Mouse (Mus musculus): Measurements from ENCODE around the gene Mapkapk5. TPM values are rescaled to one million over a fixed set of nuclear protein-coding genes. Genes with fewer than 3 reads are reported as not detected.

Mapkapk5 gene
- total and polyA plus RNA-seq, 2 experiments from 2014 or later, result 45.8 to 78.0 TPM

GRCm38 (mm10) chr5:121493305-121493704 lies 52.4 kb downstream of the Mapkapk5 start:
- Histone ChIP-seq H3K27me3 (ENCODE audit: insufficient read depth, low read length) (no peaks in the 10 kb centered on the region), H3K27ac (ENCODE audit: low read depth, low read length) (no peak overlapping the region), H3K4me1 (ENCODE audit: insufficient read depth, low read length) (no peaks in the 10 kb centered on the region), H3K4me3 (ENCODE audit: low read depth, low read length) (no peak overlapping the region), H3K4me2 (ENCODE audit: low read depth, low read length, poor library complexity, severe bottlenecking) (no peak overlapping the region), H3K9ac (replicated peaks; ENCODE audit: low read length, poor library complexity, severe bottlenecking) (no peak overlapping the region), H3K9me3 (ENCODE audit: low read length) (no peaks in the 10 kb centered on the region), H3K36me3 (ENCODE audit: insufficient read depth, low read length) (no peaks in the 10 kb centered on the region)
- DNase-seq (ENCODE audit: low spot score), result no peak
- no peak for TF ChIP-seq CTCF (IDR thresholded peaks at IDR 0.05)
- no peak for ATAC-seq (ENCODE audit: low FRiP score)
- 80% methylated on average over 8 of the region's 8 CpGs for WGBS

DNA sequence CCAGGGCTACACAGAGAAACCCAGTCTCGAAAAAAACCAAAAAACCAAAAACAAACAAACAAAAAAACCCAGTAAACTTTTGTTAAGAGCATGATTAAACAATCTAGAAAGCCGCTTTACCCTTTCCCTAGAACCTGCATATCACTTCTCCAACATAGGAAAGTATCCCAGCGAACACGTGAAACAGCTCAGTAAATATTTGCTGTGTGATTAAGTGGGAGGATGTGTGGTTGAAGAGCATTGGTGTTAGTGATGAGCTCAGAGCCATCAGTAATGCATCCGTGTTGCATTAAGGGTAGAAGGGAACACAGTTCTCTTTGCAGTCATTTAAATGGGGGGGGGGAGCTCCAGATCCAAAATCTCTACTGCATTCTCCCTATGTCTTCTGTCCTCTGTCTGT lies 60.9 kb downstream of the Mapkapk5 start:
- no peaks in the 10 kb centered on the region for H3K36me3 ChIP-seq (ENCODE audit: insufficient read depth, low read length)
- no peak for TF ChIP-seq CTCF (IDR thresholded peaks at IDR 0.05)
- no peak for DNase-seq (ENCODE audit: low spot score)
- no peak overlapping the region for H3K4me3 ChIP-seq (ENCODE audit: low read depth, low read length)
- no peaks in the 10 kb centered on the region for H3K27me3 ChIP-seq (ENCODE audit: insufficient read depth, low read length)
- no peak overlapping the region for H3K9ac ChIP-seq (replicated peaks; ENCODE audit: low read length, poor library complexity, severe bottlenecking)
- H3K4me1 ChIP-seq (ENCODE audit: insufficient read depth, low read length), result no peaks in the 10 kb centered on the region
- no peak for ATAC-seq (ENCODE audit: low FRiP score)
- WGBS, result 83% methylated on average over 5 of the region's 5 CpGs
- no peak overlapping the region for H3K4me2 ChIP-seq (ENCODE audit: low read depth, low read length, poor library complexity, severe bottlenecking)
- H3K9me3 ChIP-seq (ENCODE audit: low read length), result no peaks in the 10 kb centered on the region
- no peak overlapping the region for H3K27ac ChIP-seq (ENCODE audit: low read depth, low read length)

DNA sequence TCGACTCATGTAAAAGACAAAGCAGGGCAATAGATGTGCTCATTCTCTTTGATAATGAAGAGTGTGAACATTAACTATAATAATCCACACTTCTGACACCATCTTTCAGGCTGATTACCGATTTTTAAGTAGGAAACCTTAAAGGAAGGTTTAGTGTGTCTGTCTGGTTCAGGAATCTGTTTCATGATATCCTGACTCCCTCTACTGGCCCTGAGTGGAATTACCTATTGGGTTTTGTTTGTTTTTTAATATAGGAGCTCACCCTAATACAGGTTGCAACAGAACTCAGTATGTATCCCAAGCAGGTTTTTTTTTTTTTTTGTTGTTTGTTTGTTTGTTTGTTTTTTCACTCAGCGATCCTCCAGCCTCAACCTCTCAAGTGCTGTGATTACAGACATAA lies 68.0 kb downstream of the Mapkapk5 start:
- Histone ChIP-seq H3K36me3 (ENCODE audit: insufficient read depth, low read length) (no peaks in the 10 kb centered on the region), H3K4me2 (ENCODE audit: low read depth, low read length, poor library complexity, severe bottlenecking) (no peak overlapping the region), H3K9ac (replicated peaks; ENCODE audit: low read length, poor library complexity, severe bottlenecking) (no peak overlapping the region), H3K4me3 (ENCODE audit: low read depth, low read length) (no peak overlapping the region), H3K27me3 (ENCODE audit: insufficient read depth, low read length) (no peaks in the 10 kb centered on the region), H3K27ac (ENCODE audit: low read depth, low read length) (no peak overlapping the region), H3K9me3 (ENCODE audit: low read length) (no peaks in the 10 kb centered on the region), H3K4me1 (ENCODE audit: insufficient read depth, low read length) (no peaks in the 10 kb centered on the region)
- WGBS, result 33% methylated on average over 3 of the region's 3 CpGs
- peak; percentile 85 for TF ChIP-seq CTCF (IDR thresholded peaks at IDR 0.05)
- DNase-seq (ENCODE audit: low spot score), result peak; percentile 86
- ATAC-seq (ENCODE audit: low FRiP score), result no peak

- ATAC-seq (ENCODE audit: low FRiP score), result no peak
- Histone ChIP-seq H3K4me3 (ENCODE audit: low read depth, low read length) (no peak overlapping the region), H3K9ac (replicated peaks; ENCODE audit: low read length, poor library complexity, severe bottlenecking) (no peak overlapping the region), H3K4me2 (ENCODE audit: low read depth, low read length, poor library complexity, severe bottlenecking) (no peak overlapping the region), H3K4me1 (ENCODE audit: insufficient read depth, low read length) (no peaks in the 10 kb centered on the region), H3K9me3 (ENCODE audit: low read length) (no peaks in the 10 kb centered on the region), H3K27ac (ENCODE audit: low read depth, low read length) (no peak overlapping the region), H3K27me3 (ENCODE audit: insufficient read depth, low read length) (no peaks in the 10 kb centered on the region), H3K36me3 (ENCODE audit: insufficient read depth, low read length) (no peaks in the 10 kb centered on the region)
- no peak for TF ChIP-seq CTCF (IDR thresholded peaks at IDR 0.05)
- DNase-seq (ENCODE audit: low spot score), result no peak
- WGBS, result 89% methylated on average over 1 of the region's 1 CpGs
Measured at GRCm38 (mm10) chr5:121476040-121476439, 69.7 kb downstream of the Mapkapk5 start.

Other genes with a start within 250 kb of the Mapkapk5 start
- gene Trafd1, start 160.3 kb downstream of the Mapkapk5 start, total RNA-seq (2014; rRNA removed), result 98.2 and 110 TPM in 2 replicates
- gene Trafd1, start 160.3 kb downstream of the Mapkapk5 start, polyA plus RNA-seq (2015; fragmentation: Nextera tagmentation; extraction: Ambion mirVana), result 119 and 124 TPM in 2 replicates
- gene Naa25, start 148.0 kb downstream of the Mapkapk5 start, total RNA-seq (2014; rRNA removed), result 41.8 and 45.1 TPM in 2 replicates
- gene Naa25, start 148.0 kb downstream of the Mapkapk5 start, polyA plus RNA-seq (2015; fragmentation: Nextera tagmentation; extraction: Ambion mirVana), result 37.8 and 42.1 TPM in 2 replicates
- 0.66 and 4.6 TPM in 2 replicates for gene Tmem116, start 94.0 kb downstream of the Mapkapk5 start, total RNA-seq (2014; rRNA removed)
- 2.0 and 2.5 TPM in 2 replicates for gene Tmem116, start 94.0 kb downstream of the Mapkapk5 start, polyA plus RNA-seq (2015; fragmentation: Nextera tagmentation; extraction: Ambion mirVana)
- 70.8 and 86.6 TPM in 2 replicates for gene Erp29, start 93.4 kb downstream of the Mapkapk5 start, total RNA-seq (2014; rRNA removed)
- gene Erp29, start 93.4 kb downstream of the Mapkapk5 start, polyA plus RNA-seq (2015; fragmentation: Nextera tagmentation; extraction: Ambion mirVana), result 187 and 202 TPM in 2 replicates
- not detected in 2 replicates for gene Adam1b, start 42.5 kb downstream of the Mapkapk5 start, total RNA-seq (2014; rRNA removed)
- gene Adam1b, start 42.5 kb downstream of the Mapkapk5 start, polyA plus RNA-seq (2015; fragmentation: Nextera tagmentation; extraction: Ambion mirVana), result not detected in 2 replicates
- 17.0 and 21.0 TPM in 2 replicates for gene Adam1a, start 423 bp downstream of the Mapkapk5 start, total RNA-seq (2014; rRNA removed)
- gene Adam1a, start 423 bp downstream of the Mapkapk5 start, polyA plus RNA-seq (2015; fragmentation: Nextera tagmentation; extraction: Ambion mirVana), result 1.8 and 2.4 TPM in 2 replicates
- gene Gm42878, start 423 bp downstream of the Mapkapk5 start, total RNA-seq (2014; rRNA removed), result 0.71 TPM in 1 of 2 replicates, not detected in the other
- gene Gm42878, start 423 bp downstream of the Mapkapk5 start, polyA plus RNA-seq (2015; fragmentation: Nextera tagmentation; extraction: Ambion mirVana), result not detected in 2 replicates
- 104 TPM in 2 replicates for gene Aldh2, start 47.9 kb upstream of the Mapkapk5 start, total RNA-seq (2014; rRNA removed)
- 139 and 147 TPM in 2 replicates for gene Aldh2, start 47.9 kb upstream of the Mapkapk5 start, polyA plus RNA-seq (2015; fragmentation: Nextera tagmentation; extraction: Ambion mirVana)
- gene Acad12, start 73.0 kb upstream of the Mapkapk5 start, total RNA-seq (2014; rRNA removed), result 2.0 and 2.1 TPM in 2 replicates
- 1.8 and 2.1 TPM in 2 replicates for gene Acad12, start 73.0 kb upstream of the Mapkapk5 start, polyA plus RNA-seq (2015; fragmentation: Nextera tagmentation; extraction: Ambion mirVana)
- gene Acad10, start 114.6 kb upstream of the Mapkapk5 start, total RNA-seq (2014; rRNA removed), result 1.7 TPM in 2 replicates
- gene Acad10, start 114.6 kb upstream of the Mapkapk5 start, polyA plus RNA-seq (2015; fragmentation: Nextera tagmentation; extraction: Ambion mirVana), result 1.3 and 1.4 TPM in 2 replicates
- 47.3 and 48.2 TPM in 2 replicates for gene Brap, start 114.7 kb upstream of the Mapkapk5 start, total RNA-seq (2014; rRNA removed)
- gene Brap, start 114.7 kb upstream of the Mapkapk5 start, polyA plus RNA-seq (2015; fragmentation: Nextera tagmentation; extraction: Ambion mirVana), result 43.5 and 43.6 TPM in 2 replicates
- gene Atxn2, start 165.4 kb upstream of the Mapkapk5 start, total RNA-seq (2014; rRNA removed), result 102 and 103 TPM in 2 replicates
- gene Atxn2, start 165.4 kb upstream of the Mapkapk5 start, polyA plus RNA-seq (2015; fragmentation: Nextera tagmentation; extraction: Ambion mirVana), result 82.9 and 103 TPM in 2 replicates

Measured in midbrain, postnatal 0 days (tissue).